Mouse (Mus musculus) testis, adult 2 months (tissue): Measurements from ENCODE around the gene Nf1.
A peak's percentile ranks its signal among the peaks of the same experiment; 100 is the strongest.

Source experiments
- CTCF ChIP-seq: fragments of 200-500 bp; IDR thresholded peaks from 2 replicates; pipeline ENCODE4 v1.5.1; 2012; ENCODE audit warnings: low read depth, mild to moderate bottlenecking, inconsistent platforms, low read length, moderate library complexity; ENCODE audit not compliant: control insufficient read depth, insufficient read depth, insufficient replicate concordance
- POLR2A ChIP-seq: fragments of 200-500 bp; IDR thresholded peaks from 2 replicates; pipeline ENCODE4 v1.6.1; 2012; ENCODE audit warnings: low read depth, mild to moderate bottlenecking, inconsistent platforms, low read length, moderate library complexity; ENCODE audit not compliant: control insufficient read depth

GRCm38 (mm10) chr11:79296167-79296566, 43.3 kb upstream of the Nf1 start:
- TF ChIP-seq CTCF = peak; percentile 42; the same call in 1 of the 2 replicates
- TF ChIP-seq POLR2A = no peak
